Mouse (Mus musculus): ENCODE measurements around the gene Pced1b. TPM values are rescaled to one million over a fixed set of nuclear protein-coding genes. Genes with fewer than 3 reads are reported as not detected.

The Pced1b gene
- polyA plus RNA-seq, 1 experiment from 2014 or later, result 2.6 TPM

DNA sequence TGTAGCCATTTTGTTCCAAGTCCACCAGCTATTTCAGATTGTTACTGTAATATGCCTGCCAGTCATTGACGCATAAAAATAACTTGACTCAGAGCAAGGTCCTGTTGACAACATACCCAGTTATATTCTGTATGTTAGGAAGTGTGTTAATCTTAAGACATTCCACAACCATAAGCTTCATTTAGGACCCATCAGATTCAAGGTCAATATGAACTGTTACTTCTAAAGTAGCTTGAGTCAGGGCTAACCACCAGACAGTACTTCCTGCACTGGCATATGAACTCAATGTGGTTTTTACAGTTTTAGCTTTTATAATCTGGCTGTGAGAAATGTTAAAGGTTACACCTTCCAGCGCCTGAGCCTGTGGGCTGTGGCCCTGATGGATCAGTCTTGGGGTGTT lies 173.4 kb downstream of the Pced1b start:
- H3K4me3 ChIP-seq (ENCODE audit: control insufficient read depth in 1 of 2, insufficient read depth in 1 of 2, low read depth in 1 of 2, low read length in 2 of 2), result no peak overlapping the region
- no peaks in the 10 kb centered on the region for H3K9me3 ChIP-seq (ENCODE audit: control insufficient read depth, low read length)
- H3K27me3 ChIP-seq (ENCODE audit: control insufficient read depth, insufficient read depth, low read length), result no peaks in the 10 kb centered on the region
- H3K27ac ChIP-seq (replicated peaks in 1 of 2; ENCODE audit: control insufficient read depth in 1 of 2, insufficient read depth in 1 of 2, low read depth in 2 of 2, low read length in 2 of 2), result no peak overlapping the region
- ATAC-seq (ENCODE audit: insufficient number of reproducible peaks, insufficient read depth, low FRiP score, low read depth), result no peak
- no peak overlapping the region for H3K9ac ChIP-seq (ENCODE audit: low read length)
- H3K4me1 ChIP-seq (ENCODE audit: control insufficient read depth in 2 of 2, insufficient read depth in 2 of 2, low read length in 2 of 2), result no peaks in the 10 kb centered on the region
- H3K4me2 ChIP-seq (ENCODE audit: low read length), result no peak overlapping the region
- 87% methylated on average over 2 of the region's 2 CpGs for WGBS
- no peaks in the 10 kb centered on the region for H3K36me3 ChIP-seq (ENCODE audit: control insufficient read depth, insufficient read depth, low read length)

DNA sequence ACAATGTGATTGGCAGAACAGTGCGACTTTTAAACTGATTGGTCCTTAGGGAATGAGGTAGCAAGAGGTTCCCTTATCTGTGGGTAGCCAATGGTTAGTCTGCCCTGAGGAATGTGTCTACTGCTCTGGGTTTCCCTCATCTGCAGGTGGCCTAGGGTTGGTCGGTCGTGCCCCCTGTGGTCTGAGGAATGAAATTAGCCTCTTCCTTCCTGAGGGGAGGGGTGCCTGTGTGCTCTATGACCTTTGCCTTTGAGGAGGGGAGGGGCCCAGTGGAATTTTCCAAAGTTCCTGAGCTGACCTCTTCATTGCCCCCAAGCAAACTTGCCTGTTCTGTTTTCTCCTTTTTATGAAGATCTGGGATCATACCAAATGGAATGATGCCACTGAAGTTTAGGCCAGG lies 174.6 kb downstream of the Pced1b start:
- no peaks in the 10 kb centered on the region for H3K27me3 ChIP-seq (ENCODE audit: control insufficient read depth, insufficient read depth, low read length)
- no peak overlapping the region for H3K27ac ChIP-seq (replicated peaks in 1 of 2; ENCODE audit: control insufficient read depth in 1 of 2, insufficient read depth in 1 of 2, low read depth in 2 of 2, low read length in 2 of 2)
- no peaks in the 10 kb centered on the region for H3K4me1 ChIP-seq (ENCODE audit: control insufficient read depth in 2 of 2, insufficient read depth in 2 of 2, low read length in 2 of 2)
- H3K36me3 ChIP-seq (ENCODE audit: control insufficient read depth, insufficient read depth, low read length), result no peaks in the 10 kb centered on the region
- no peak overlapping the region for H3K4me2 ChIP-seq (ENCODE audit: low read length)
- H3K9me3 ChIP-seq (ENCODE audit: control insufficient read depth, low read length), result no peaks in the 10 kb centered on the region
- ATAC-seq (ENCODE audit: insufficient number of reproducible peaks, insufficient read depth, low FRiP score, low read depth), result no peak
- 48% methylated on average over 3 of the region's 3 CpGs for WGBS
- no peak overlapping the region for H3K9ac ChIP-seq (ENCODE audit: low read length)
- no peak overlapping the region for H3K4me3 ChIP-seq (ENCODE audit: control insufficient read depth in 1 of 2, insufficient read depth in 1 of 2, low read depth in 1 of 2, low read length in 2 of 2)

DNA sequence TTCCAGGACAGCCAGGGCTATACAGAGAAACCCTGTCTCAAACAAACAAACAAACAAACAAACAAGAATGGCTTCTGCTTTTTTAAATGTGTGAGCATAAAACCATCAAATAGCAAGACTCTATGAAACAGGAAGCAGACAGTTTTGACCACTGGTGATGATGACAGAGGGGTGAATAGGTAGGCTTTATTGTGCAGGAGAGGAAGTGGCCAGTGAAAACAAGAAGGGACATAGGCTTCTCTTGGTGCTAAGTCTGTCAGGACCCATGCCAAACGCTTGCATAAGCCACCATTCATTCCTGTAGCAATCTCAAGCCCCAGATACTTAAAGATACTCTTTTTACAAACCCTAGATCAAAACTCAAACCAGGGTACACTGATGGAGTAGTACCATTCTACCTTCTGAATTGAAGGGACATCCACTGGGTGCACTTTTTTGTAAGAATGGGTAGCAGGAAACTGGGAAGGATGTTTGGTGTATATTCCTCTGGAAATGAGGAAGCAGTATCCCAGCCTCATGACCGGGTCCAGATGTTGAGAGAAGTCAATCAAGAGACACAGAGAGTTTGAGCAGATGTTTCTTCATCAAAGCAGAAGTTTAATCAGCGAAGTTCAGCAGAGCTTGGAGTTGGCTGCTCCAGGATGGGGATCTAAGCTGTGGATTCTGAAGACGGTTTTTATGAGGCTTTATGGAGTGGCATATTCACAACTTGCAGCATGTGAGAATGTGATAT lies 175.5 kb downstream of the Pced1b start:
- Histone ChIP-seq H3K9me3 (ENCODE audit: control insufficient read depth, low read length) (no peaks in the 10 kb centered on the region), H3K27me3 (ENCODE audit: control insufficient read depth, insufficient read depth, low read length) (no peaks in the 10 kb centered on the region), H3K27ac (replicated peaks in 1 of 2; ENCODE audit: control insufficient read depth in 1 of 2, insufficient read depth in 1 of 2, low read depth in 2 of 2, low read length in 2 of 2) (no peak overlapping the region), H3K4me1 (ENCODE audit: control insufficient read depth in 2 of 2, insufficient read depth in 2 of 2, low read length in 2 of 2) (no peaks in the 10 kb centered on the region), H3K36me3 (ENCODE audit: control insufficient read depth, insufficient read depth, low read length) (no peaks in the 10 kb centered on the region), H3K4me3 (ENCODE audit: control insufficient read depth in 1 of 2, insufficient read depth in 1 of 2, low read depth in 1 of 2, low read length in 2 of 2) (no peak overlapping the region), H3K9ac (ENCODE audit: low read length) (no peak overlapping the region), H3K4me2 (ENCODE audit: low read length) (no peak overlapping the region)
- no peak for ATAC-seq (ENCODE audit: insufficient number of reproducible peaks, insufficient read depth, low FRiP score, low read depth)
- 65% methylated on average over 4 of the region's 4 CpGs for WGBS

DNA sequence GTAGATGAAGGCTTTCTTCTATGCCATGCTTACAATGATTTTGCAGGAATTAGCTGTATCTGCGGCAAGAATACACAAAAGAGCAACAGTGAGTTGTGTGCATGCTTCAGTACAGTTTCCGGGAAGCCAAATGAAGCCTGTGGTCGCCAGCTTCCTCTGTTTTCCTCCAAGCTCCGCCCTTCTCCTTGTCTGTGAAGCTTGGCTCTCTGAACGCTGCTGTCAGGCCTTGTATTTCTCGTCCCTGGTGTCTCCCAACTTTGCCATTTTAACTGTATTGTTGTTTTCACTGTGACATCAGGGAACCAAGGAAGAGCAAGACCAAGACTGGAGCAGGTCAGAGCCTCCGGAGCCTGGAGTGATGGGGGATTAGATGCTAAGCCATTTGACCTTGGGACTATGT lies 177.5 kb downstream of the Pced1b start:
- H3K9ac ChIP-seq (ENCODE audit: low read length), result no peak overlapping the region
- 60% methylated on average over 7 of the region's 7 CpGs for WGBS
- H3K4me2 ChIP-seq (ENCODE audit: low read length), result no peak overlapping the region
- no peaks in the 10 kb centered on the region for H3K9me3 ChIP-seq (ENCODE audit: control insufficient read depth, low read length)
- H3K27ac ChIP-seq (replicated peaks in 1 of 2; ENCODE audit: control insufficient read depth in 1 of 2, insufficient read depth in 1 of 2, low read depth in 2 of 2, low read length in 2 of 2), result no peak overlapping the region
- no peaks in the 10 kb centered on the region for H3K4me1 ChIP-seq (ENCODE audit: control insufficient read depth in 2 of 2, insufficient read depth in 2 of 2, low read length in 2 of 2)
- H3K4me3 ChIP-seq (ENCODE audit: control insufficient read depth in 1 of 2, insufficient read depth in 1 of 2, low read depth in 1 of 2, low read length in 2 of 2), result no peak overlapping the region
- no peak for ATAC-seq (ENCODE audit: insufficient number of reproducible peaks, insufficient read depth, low FRiP score, low read depth)
- no peaks in the 10 kb centered on the region for H3K36me3 ChIP-seq (ENCODE audit: control insufficient read depth, insufficient read depth, low read length)
- no peaks in the 10 kb centered on the region for H3K27me3 ChIP-seq (ENCODE audit: control insufficient read depth, insufficient read depth, low read length)

DNA sequence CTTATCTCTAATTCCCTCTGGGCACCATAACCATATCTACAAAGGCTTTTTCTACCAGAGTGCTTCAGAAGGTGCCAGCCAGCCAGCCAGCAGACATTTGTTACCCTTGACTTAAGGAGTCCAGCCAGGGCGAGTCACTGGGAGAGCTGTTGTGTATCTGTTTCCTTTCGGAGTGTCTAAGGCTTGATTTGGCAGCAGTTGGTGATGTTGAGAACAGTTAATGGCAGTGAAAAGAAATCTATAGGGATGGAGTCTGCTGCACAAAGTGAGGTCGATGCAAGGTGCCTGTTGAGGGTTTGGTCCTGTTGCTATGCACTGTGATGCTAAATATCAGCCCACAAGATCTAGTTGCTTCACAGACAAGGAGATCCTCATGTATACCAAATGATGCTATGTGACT lies 178.1 kb downstream of the Pced1b start:
- Histone ChIP-seq H3K4me3 (ENCODE audit: control insufficient read depth in 1 of 2, insufficient read depth in 1 of 2, low read depth in 1 of 2, low read length in 2 of 2) (no peak overlapping the region), H3K9me3 (ENCODE audit: control insufficient read depth, low read length) (no peaks in the 10 kb centered on the region), H3K36me3 (ENCODE audit: control insufficient read depth, insufficient read depth, low read length) (no peaks in the 10 kb centered on the region), H3K4me1 (ENCODE audit: control insufficient read depth in 2 of 2, insufficient read depth in 2 of 2, low read length in 2 of 2) (no peaks in the 10 kb centered on the region), H3K4me2 (ENCODE audit: low read length) (no peak overlapping the region), H3K9ac (ENCODE audit: low read length) (no peak overlapping the region), H3K27ac (replicated peaks in 1 of 2; ENCODE audit: control insufficient read depth in 1 of 2, insufficient read depth in 1 of 2, low read depth in 2 of 2, low read length in 2 of 2) (no peak overlapping the region), H3K27me3 (ENCODE audit: control insufficient read depth, insufficient read depth, low read length) (no peaks in the 10 kb centered on the region)
- ATAC-seq (ENCODE audit: insufficient number of reproducible peaks, insufficient read depth, low FRiP score, low read depth), result no peak
- WGBS, result 60% methylated on average over 3 of the region's 3 CpGs

DNA sequence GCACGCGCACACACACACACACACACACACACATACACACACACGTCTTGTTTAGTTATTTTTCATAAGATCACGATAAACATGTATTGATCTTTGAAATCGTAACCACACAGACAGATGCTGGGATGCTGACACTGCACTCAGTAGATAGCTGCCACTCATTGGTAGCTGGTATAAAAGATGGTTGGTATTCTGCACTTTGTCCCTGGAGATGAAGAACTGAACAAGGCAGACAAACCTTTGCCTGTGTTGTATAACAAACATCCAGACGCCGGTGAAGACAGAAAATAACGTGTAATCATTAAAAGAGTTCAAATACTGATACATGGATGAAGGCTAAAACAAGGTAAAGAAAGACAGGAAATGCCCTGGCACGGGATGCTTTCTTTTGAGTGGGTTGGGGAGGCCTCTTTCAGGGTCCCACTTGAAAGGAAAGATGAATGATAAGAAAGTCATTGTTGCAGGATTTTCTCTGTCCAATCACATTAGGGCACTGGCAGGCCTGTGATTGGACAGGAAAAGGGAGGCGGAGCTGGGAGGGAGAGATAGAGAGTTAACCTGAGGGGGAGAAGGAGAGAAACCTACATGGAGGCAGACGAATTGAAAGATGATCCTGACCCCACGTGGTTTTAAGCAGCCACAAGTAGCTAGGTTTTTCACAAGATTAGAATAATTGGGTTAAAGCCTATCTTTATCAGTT lies 182.4 kb downstream of the Pced1b start:
- Histone ChIP-seq H3K9me3 (ENCODE audit: control insufficient read depth, low read length) (no peaks in the 10 kb centered on the region), H3K27ac (replicated peaks in 1 of 2; ENCODE audit: control insufficient read depth in 1 of 2, insufficient read depth in 1 of 2, low read depth in 2 of 2, low read length in 2 of 2) (no peak overlapping the region), H3K4me1 (ENCODE audit: control insufficient read depth in 2 of 2, insufficient read depth in 2 of 2, low read length in 2 of 2) (no peaks in the 10 kb centered on the region), H3K9ac (ENCODE audit: low read length) (no peak overlapping the region), H3K4me2 (ENCODE audit: low read length) (no peak overlapping the region), H3K27me3 (ENCODE audit: control insufficient read depth, insufficient read depth, low read length) (no peaks in the 10 kb centered on the region), H3K4me3 (ENCODE audit: control insufficient read depth in 1 of 2, insufficient read depth in 1 of 2, low read depth in 1 of 2, low read length in 2 of 2) (no peak overlapping the region), H3K36me3 (ENCODE audit: control insufficient read depth, insufficient read depth, low read length) (no peaks in the 10 kb centered on the region)
- whole genome bisulfite sequencing, result 76% methylated on average over 12 of the region's 12 CpGs
- ATAC-seq (ENCODE audit: insufficient number of reproducible peaks, insufficient read depth, low FRiP score, low read depth), result no peak

DNA sequence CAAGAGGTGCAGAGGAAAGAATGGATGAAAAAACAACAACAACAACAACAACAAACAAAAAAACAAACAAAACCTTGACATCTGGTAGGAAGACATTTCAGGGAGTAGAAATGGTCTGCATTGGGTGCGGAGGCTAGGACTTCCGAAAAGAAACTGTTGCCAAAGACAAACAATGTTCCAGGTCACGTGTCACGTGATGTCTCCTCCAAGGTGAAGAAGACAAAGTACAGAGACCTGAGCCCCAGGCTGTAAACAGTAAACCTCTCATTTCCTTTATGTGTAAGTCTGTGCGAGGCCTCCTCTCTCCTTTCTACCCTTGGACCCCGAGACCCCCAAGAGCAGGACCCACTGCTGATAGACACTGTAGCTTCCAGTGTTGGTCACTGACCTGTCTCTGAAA lies 184.6 kb downstream of the Pced1b start:
- no peak for ATAC-seq (ENCODE audit: insufficient number of reproducible peaks, insufficient read depth, low FRiP score, low read depth)
- 74% methylated on average over 6 of the region's 6 CpGs for WGBS
- no peaks in the 10 kb centered on the region for H3K36me3 ChIP-seq (ENCODE audit: control insufficient read depth, insufficient read depth, low read length)
- H3K27ac ChIP-seq (replicated peaks in 1 of 2; ENCODE audit: control insufficient read depth in 1 of 2, insufficient read depth in 1 of 2, low read depth in 2 of 2, low read length in 2 of 2), result no peak overlapping the region
- H3K4me1 ChIP-seq (ENCODE audit: control insufficient read depth in 2 of 2, insufficient read depth in 2 of 2, low read length in 2 of 2), result no peaks in the 10 kb centered on the region
- no peaks in the 10 kb centered on the region for H3K9me3 ChIP-seq (ENCODE audit: control insufficient read depth, low read length)
- no peak overlapping the region for H3K4me3 ChIP-seq (ENCODE audit: control insufficient read depth in 1 of 2, insufficient read depth in 1 of 2, low read depth in 1 of 2, low read length in 2 of 2)
- no peak overlapping the region for H3K4me2 ChIP-seq (ENCODE audit: low read length)
- no peak overlapping the region for H3K9ac ChIP-seq (ENCODE audit: low read length)
- no peaks in the 10 kb centered on the region for H3K27me3 ChIP-seq (ENCODE audit: control insufficient read depth, insufficient read depth, low read length)

DNA sequence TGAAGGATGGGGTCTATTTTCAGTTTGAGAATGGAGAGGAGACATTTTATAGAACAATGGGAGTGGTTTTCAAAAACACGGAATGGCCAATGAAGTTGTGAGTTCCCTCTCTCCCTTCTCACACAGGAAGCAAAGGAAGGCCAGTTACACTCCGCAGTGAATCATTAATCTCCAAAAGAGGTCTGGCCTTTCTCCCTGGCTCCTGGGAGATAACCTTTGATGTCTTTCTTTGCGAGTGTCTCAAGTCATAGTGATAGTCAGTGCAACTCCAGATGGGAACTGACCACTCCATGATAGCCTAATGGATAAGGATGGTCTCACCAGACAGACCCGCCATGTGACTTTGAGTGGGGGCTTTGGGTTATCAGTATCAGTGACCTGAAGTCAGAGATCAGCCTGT lies 185.3 kb downstream of the Pced1b start:
- Histone ChIP-seq H3K27me3 (ENCODE audit: control insufficient read depth, insufficient read depth, low read length) (no peaks in the 10 kb centered on the region), H3K36me3 (ENCODE audit: control insufficient read depth, insufficient read depth, low read length) (no peaks in the 10 kb centered on the region), H3K4me2 (ENCODE audit: low read length) (no peak overlapping the region), H3K9ac (ENCODE audit: low read length) (no peak overlapping the region), H3K9me3 (ENCODE audit: control insufficient read depth, low read length) (no peaks in the 10 kb centered on the region), H3K27ac (replicated peaks in 1 of 2; ENCODE audit: control insufficient read depth in 1 of 2, insufficient read depth in 1 of 2, low read depth in 2 of 2, low read length in 2 of 2) (no peak overlapping the region), H3K4me3 (ENCODE audit: control insufficient read depth in 1 of 2, insufficient read depth in 1 of 2, low read depth in 1 of 2, low read length in 2 of 2) (no peak overlapping the region), H3K4me1 (ENCODE audit: control insufficient read depth in 2 of 2, insufficient read depth in 2 of 2, low read length in 2 of 2) (no peaks in the 10 kb centered on the region)
- no peak for ATAC-seq (ENCODE audit: insufficient number of reproducible peaks, insufficient read depth, low FRiP score, low read depth)
- WGBS, result 21% methylated on average over 4 of the region's 4 CpGs

Data from heart, embryonic 14.5 days (tissue).